Mouse (Mus musculus) left cerebral cortex, adult 18-20 months (tissue): Measurements from ENCODE around the gene Kdsr. TPM values are rescaled to one million over a fixed set of nuclear protein-coding genes. Genes with fewer than 3 reads are reported as not detected.

Experiments used
- DNase-seq, 2 experiments: peaks; one replicate each; pipeline ENCODE4 v3.0.0; 2021 to 2022; ENCODE audit warnings: low spot score in 2 of 2, mixed read lengths in 1 of 2
- total RNA-seq, 2 experiments: library from RNA; stranded (reverse); gene quantifications; 2 replicates each; pipeline ENCODE4 v1.2.3; 2021

Kdsr gene
- total RNA-seq, 2 experiments from 2014 or later: 27.3 to 28.4 TPM

- peak in 1 of 2 experiments; percentile 16 for DNase-seq
Measured at GRCm38 (mm10) chr1:106700520-106701114, 58.9 kb downstream of the Kdsr start.

- DNase-seq: no peak
Measured at GRCm38 (mm10) chr1:106696472-106696871, 63.1 kb downstream of the Kdsr start.

- DNase-seq: no peak
Measured at GRCm38 (mm10) chr1:106695649-106696048, 63.9 kb downstream of the Kdsr start.

- no peak for DNase-seq
Measured at GRCm38 (mm10) chr1:106694316-106694715, 65.2 kb downstream of the Kdsr start.

- no peak for DNase-seq
Measured at GRCm38 (mm10) chr1:106692599-106692998, 66.9 kb downstream of the Kdsr start.

- no peak for DNase-seq
Measured at GRCm38 (mm10) chr1:106690887-106691286, 68.6 kb downstream of the Kdsr start.

GRCm38 (mm10) chr1:106688161-106688516, 71.4 kb downstream of the Kdsr start:
- peak in 1 of 2 experiments; percentile 24 for DNase-seq

- peak; percentile 20 to 38 for DNase-seq
Measured at GRCm38 (mm10) chr1:106687435-106688160, 71.9 kb downstream of the Kdsr start.

GRCm38 (mm10) chr1:106685702-106686101, 73.8 kb downstream of the Kdsr start:
- no peak for DNase-seq

GRCm38 (mm10) chr1:106684546-106684945, 75.0 kb downstream of the Kdsr start:
- DNase-seq: no peak

- no peak for DNase-seq
Measured at GRCm38 (mm10) chr1:106682829-106683228, 76.7 kb downstream of the Kdsr start.

- no peak for DNase-seq
Measured at GRCm38 (mm10) chr1:106679800-106680515, 79.6 kb downstream of the Kdsr start.

GRCm38 (mm10) chr1:106678060-106678478, 81.5 kb downstream of the Kdsr start:
- DNase-seq: no peak

Other genes with a start within 250 kb of the Kdsr start
- 10 to 100 TPM; 16.9 to 19.1 TPM for gene Bcl2, start 45.5 kb downstream of the Kdsr start, total RNA-seq
- 10 to 100 TPM; 56.1 to 58.3 TPM for gene Vps4b, start 37.0 kb upstream of the Kdsr start, total RNA-seq
- gene Serpinb5, start 101.4 kb upstream of the Kdsr start, total RNA-seq: under 1 TPM in 1 of 2 experiments, not detected in 1; 0.16 TPM
- gene Serpinb12, start 174.7 kb upstream of the Kdsr start, total RNA-seq: not detected
- not detected for gene Serpinb13, start 221.3 kb upstream of the Kdsr start, total RNA-seq